Mouse (Mus musculus) MEL (cell line): ENCODE measurements around the gene Ccdc32. TPM values are rescaled to one million over a fixed set of nuclear protein-coding genes. Genes with fewer than 3 reads are reported as not detected.
A peak's percentile ranks its signal among the peaks of the same experiment; 100 is the strongest.

ENCODE experiments used
- DNase-seq: peaks from one replicate; pipeline ENCODE4 v3.0.0; 2011; ENCODE audit warnings: low read depth, low spot score
- H3K27ac ChIP-seq: 2 replicates; pipeline ENCODE4 v1.5.1; 2012; ENCODE audit warnings: low read depth, mild to moderate bottlenecking, control low read depth, low read length, moderate library complexity; ENCODE audit not compliant: control insufficient read depth
- H3K27me3 ChIP-seq, 2 experiments: fragments of 150-350 bp in 1 of 2; sonication (generic) in 1 of 2; 2 replicates each; pipeline ENCODE4 v1.6.1; 2012; ENCODE audit warnings: low read length in 2 of 2, mild to moderate bottlenecking in 2 of 2, improper control_type of control experiment in 1 of 2, moderate library complexity in 1 of 2; ENCODE audit not compliant: insufficient read depth in 2 of 2, control insufficient read depth in 1 of 2
- H3K36me3 ChIP-seq, 2 experiments: 2 replicates each; pipeline ENCODE4 v1.6.1; 2012 to 2014; ENCODE audit warnings: low read length in 2 of 2, improper control_type of control experiment in 1 of 2, inconsistent platforms in 1 of 2, mild to moderate bottlenecking in 1 of 2; ENCODE audit not compliant: insufficient read depth in 2 of 2, control insufficient read depth in 1 of 2
- H3K4me1 ChIP-seq, 2 experiments: fragments of 150-350 bp in 1 of 2; sonication (generic) in 1 of 2; 2 replicates each; pipeline ENCODE4 v1.6.1; 2012; ENCODE audit warnings: low read length in 2 of 2, improper control_type of control experiment in 1 of 2, mild to moderate bottlenecking in 1 of 2; ENCODE audit not compliant: insufficient read depth in 2 of 2, control insufficient read depth in 1 of 2
- H3K4me3 ChIP-seq, 2 experiments: fragments of 150-350 bp in 1 of 2; sonication (generic) in 1 of 2; 2 replicates each; pipeline ENCODE4 v1.5.1; 2012; ENCODE audit warnings: low read depth in 2 of 2, low read length in 2 of 2, mild to moderate bottlenecking in 2 of 2, moderate library complexity in 2 of 2, control low read depth in 1 of 2, improper control_type of control experiment in 1 of 2; ENCODE audit not compliant: control insufficient read depth in 1 of 2, insufficient read depth in 1 of 2
- H3K79me2 ChIP-seq: 2 replicates; pipeline ENCODE4 v1.6.1; 2012; ENCODE audit warnings: mild to moderate bottlenecking, low read length, moderate library complexity; ENCODE audit not compliant: control insufficient read depth, poor library complexity, insufficient read depth
- H3K9ac ChIP-seq: 2 replicates; pipeline ENCODE4 v1.6.1; 2012; ENCODE audit warnings: low read depth, mild to moderate bottlenecking, control low read depth, low read length, moderate library complexity; ENCODE audit not compliant: control insufficient read depth, poor library complexity, severe bottlenecking
- H3K9me3 ChIP-seq: fragments of 150-350 bp; sonication (generic); replicated peaks from 2 replicates; pipeline ENCODE4 v1.6.1; 2012; ENCODE audit warnings: mild to moderate bottlenecking, low read length, improper control_type of control experiment, moderate library complexity; ENCODE audit not compliant: insufficient read depth
- CHD1 ChIP-seq: IDR thresholded peaks from 2 replicates; pipeline ENCODE4 v1.6.1; 2012; ENCODE audit warnings: low read depth, mild to moderate bottlenecking, inconsistent platforms, low read length, improper control_type of control experiment
- CHD2 ChIP-seq: IDR thresholded peaks from 2 replicates; pipeline ENCODE4 v1.6.1; 2011; ENCODE audit warnings: low read length, improper control_type of control experiment
- CTCF ChIP-seq, 3 experiments: IDR thresholded peaks in 2 of 3; conservative IDR thresholded peaks in 1 of 3; 2 replicates each; pipeline ENCODE4 v1.5.1; 2011 to 2012; ENCODE audit warnings: low read length in 3 of 3, low read depth in 2 of 3, mild to moderate bottlenecking in 2 of 3, improper control_type of control experiment in 1 of 3, inconsistent platforms in 1 of 3, mixed read lengths in 1 of 3, moderate library complexity in 1 of 3; ENCODE audit not compliant: control insufficient read depth in 1 of 3, insufficient read depth in 1 of 3, poor library complexity in 1 of 3, severe bottlenecking in 1 of 3
- E2F4 ChIP-seq: IDR thresholded peaks from 2 replicates; pipeline ENCODE4 v1.6.1; 2011; ENCODE audit warnings: low read depth, low read length, improper control_type of control experiment, borderline replicate concordance
- ELF1 ChIP-seq: IDR thresholded peaks from 2 replicates; pipeline ENCODE4 v1.6.1; 2014; ENCODE audit warnings: low read depth, mild to moderate bottlenecking, inconsistent platforms, low read length, improper control_type of control experiment, moderate library complexity
- EP300 ChIP-seq, 2 experiments: IDR thresholded peaks; 2 replicates each; pipeline ENCODE4 v1.6.1; 2011; ENCODE audit warnings: improper control_type of control experiment in 2 of 2, low read length in 2 of 2, low read depth in 1 of 2, mild to moderate bottlenecking in 1 of 2
- ETS1 ChIP-seq: IDR thresholded peaks from 2 replicates; pipeline ENCODE4 v1.6.1; 2012; ENCODE audit warnings: low read depth, mild to moderate bottlenecking, inconsistent platforms, low read length, improper control_type of control experiment, moderate library complexity
- GABPA ChIP-seq: IDR thresholded peaks from 2 replicates; pipeline ENCODE4 v1.6.1; 2012; ENCODE audit warnings: low read depth, mild to moderate bottlenecking, inconsistent platforms, low read length, improper control_type of control experiment, moderate library complexity
- GATA1 ChIP-seq: IDR thresholded peaks from 2 replicates; pipeline ENCODE4 v1.6.1; 2011; ENCODE audit warnings: low read depth, low read length, improper control_type of control experiment
- HCFC1 ChIP-seq: IDR thresholded peaks from 2 replicates; pipeline ENCODE4 v1.6.1; 2012; ENCODE audit warnings: low read depth, mild to moderate bottlenecking, inconsistent platforms, low read length, improper control_type of control experiment, moderate library complexity
- JUND ChIP-seq: IDR thresholded peaks from 2 replicates; pipeline ENCODE4 v1.6.1; 2011; ENCODE audit warnings: low read depth, mild to moderate bottlenecking, improper control_type of control experiment, low read length
- MAFK ChIP-seq: IDR thresholded peaks from 2 replicates; pipeline ENCODE4 v1.6.1; 2011; ENCODE audit warnings: low read depth, mild to moderate bottlenecking, low read length, improper control_type of control experiment, borderline replicate concordance
- MAX ChIP-seq: IDR thresholded peaks from 2 replicates; pipeline ENCODE4 v1.6.1; 2011; ENCODE audit warnings: low read length, improper control_type of control experiment
- MAZ ChIP-seq: IDR thresholded peaks from 2 replicates; pipeline ENCODE4 v1.6.1; 2012; ENCODE audit warnings: low read depth, mild to moderate bottlenecking, inconsistent platforms, low read length, improper control_type of control experiment
- MXI1 ChIP-seq: IDR thresholded peaks from 2 replicates; pipeline ENCODE4 v1.6.1; 2011; ENCODE audit warnings: mild to moderate bottlenecking, low read depth, low read length, improper control_type of control experiment
- MYB ChIP-seq: IDR thresholded peaks from 2 replicates; pipeline ENCODE4 v1.6.1; 2011; ENCODE audit warnings: mild to moderate bottlenecking, low read depth, low read length, improper control_type of control experiment
- MYC ChIP-seq: IDR thresholded peaks from 2 replicates; pipeline ENCODE4 v1.6.1; 2011; ENCODE audit warnings: low read depth, mild to moderate bottlenecking, low read length, improper control_type of control experiment, moderate library complexity
- POLR2A ChIP-seq, 2 experiments: IDR thresholded peaks; 2 replicates each; pipeline ENCODE4 v1.6.1; 2011 to 2012; ENCODE audit warnings: low read length in 2 of 2, mild to moderate bottlenecking in 2 of 2, control low read depth in 1 of 2, improper control_type of control experiment in 1 of 2, low read depth in 1 of 2, moderate library complexity in 1 of 2; ENCODE audit not compliant: control insufficient read depth in 1 of 2, insufficient read depth in 1 of 2, poor library complexity in 1 of 2
- POLR2AphosphoS2 ChIP-seq: IDR thresholded peaks from 2 replicates; pipeline ENCODE4 v1.6.1; 2011; ENCODE audit warnings: low read length, improper control_type of control experiment
- POLR2AphosphoS5 ChIP-seq: IDR thresholded peaks from 2 replicates; pipeline ENCODE4 v1.6.1; 2012; ENCODE audit warnings: low read depth, borderline replicate concordance, mild to moderate bottlenecking, inconsistent platforms, low read length, moderate library complexity, mixed read lengths
- RAD21 ChIP-seq: IDR thresholded peaks from 2 replicates; pipeline ENCODE4 v1.6.1; 2011; ENCODE audit warnings: mild to moderate bottlenecking, low read depth, low read length, improper control_type of control experiment
- RCOR1 ChIP-seq: IDR thresholded peaks from 2 replicates; pipeline ENCODE4 v1.6.1; 2012; ENCODE audit warnings: low read depth, mild to moderate bottlenecking, inconsistent platforms, low read length, improper control_type of control experiment
- SIN3A ChIP-seq: IDR thresholded peaks from 2 replicates; pipeline ENCODE4 v1.6.1; 2012; ENCODE audit warnings: low read length, improper control_type of control experiment, inconsistent platforms
- SMC3 ChIP-seq: IDR thresholded peaks from 2 replicates; pipeline ENCODE4 v1.6.1; 2011; ENCODE audit warnings: low read depth, low read length, improper control_type of control experiment
- TBP ChIP-seq: IDR thresholded peaks from 2 replicates; pipeline ENCODE4 v1.8.0; 2011; ENCODE audit warnings: low read depth, low read length, improper control_type of control experiment
- UBTF ChIP-seq: IDR thresholded peaks from 2 replicates; pipeline ENCODE4 v1.6.1; 2012; ENCODE audit warnings: low read depth, mild to moderate bottlenecking, inconsistent platforms, low read length, improper control_type of control experiment, moderate library complexity, borderline replicate concordance; ENCODE audit not compliant: insufficient read depth
- USF1 ChIP-seq: IDR thresholded peaks from 2 replicates; pipeline ENCODE4 v1.6.1; 2014; ENCODE audit warnings: low read depth, mild to moderate bottlenecking, inconsistent platforms, low read length, improper control_type of control experiment, moderate library complexity
- ZC3H11A ChIP-seq: IDR thresholded peaks from 2 replicates; pipeline ENCODE4 v1.6.1; 2012; ENCODE audit warnings: low read depth, mild to moderate bottlenecking, inconsistent platforms, low read length, improper control_type of control experiment
- ZNF384 ChIP-seq: IDR thresholded peaks from 2 replicates; pipeline ENCODE4 v1.6.1; 2012; ENCODE audit warnings: low read depth, mild to moderate bottlenecking, inconsistent platforms, low read length, improper control_type of control experiment
- polyA plus RNA-seq, 2 experiments: library from polyadenylated mRNA; stranded (reverse) in 1 of 2; unstranded in 1 of 2; fragments of >175 nt in 1 of 2; fragments of >200 nt in 1 of 2; gene quantifications; 2 replicates each; pipeline versions ENCODE4 v1.2.1 to v1.2.4; 2012; ENCODE audit warnings: low replicate concordance in 2 of 2, low read depth in 1 of 2; ENCODE audit not compliant: insufficient read length in 2 of 2, insufficient read depth in 1 of 2, missing spikeins in 1 of 2
- total RNA-seq: library from RNA; depleted of rRNA; stranded (reverse); fragments of 300-350 nt; gene quantifications from 2 replicates; pipeline ENCODE4 v1.2.3, GENCODE M21; 2012

Gene Ccdc32
- total and polyA plus RNA-seq, 3 experiments, result 15.0 to 18.7 TPM; not detected in 1

GRCm38 (mm10) chr2:118978064-118978463 lies 51.1 kb downstream of the Ccdc32 start:
- Histone ChIP-seq H3K9me3 (no peaks in the 10 kb centered on the region), H3K9ac (no peak overlapping the region), H3K27ac (no peak overlapping the region), H3K79me2 (peaks cover 2% of the 10 kb centered on the region; the same call in 1 of the 2 replicates), H3K4me3 (no peak overlapping the region), H3K27me3 (no peaks in the 10 kb centered on the region), H3K4me1 (peaks cover 4 to 16% of the 10 kb centered on the region in 2 experiments), H3K36me3 (peaks cover 0 to 3% of the 10 kb centered on the region in 2 experiments; a peak in 1 of 4 replicates)
- peak; percentile 77 for DNase-seq
- no peak for TF ChIP-seq MXI1
- peak; percentile 44; the same call in 1 of the 2 replicates for TF ChIP-seq MAX
- no peak for TF ChIP-seq GABPA
- TF ChIP-seq CTCF (IDR thresholded peaks at IDR 0.05 in 2 of 3, conservative IDR thresholded peaks at IDR 0.05 in 1 of 3; ENCODE audit: control insufficient read depth in 1 of 3, insufficient read depth in 1 of 3, low read depth in 2 of 3, low read length in 3 of 3, poor library complexity in 1 of 3, severe bottlenecking in 1 of 3), result peak; percentile 38 to 61 (median 51)
- TF ChIP-seq ELF1, result no peak
- no peak for TF ChIP-seq POLR2AphosphoS5
- no peak for TF ChIP-seq POLR2A (IDR thresholded peaks at IDR 0.05; ENCODE audit: control insufficient read depth in 1 of 2, insufficient read depth in 1 of 2, low read depth in 1 of 2, low read length in 2 of 2, poor library complexity in 1 of 2)
- peak; percentile 63 for TF ChIP-seq RAD21
- peak; percentile 29; the same call in 1 of the 2 replicates for TF ChIP-seq ZC3H11A
- peak; percentile 43 for TF ChIP-seq SMC3
- no peak for TF ChIP-seq MYC
- no peak for TF ChIP-seq CHD2
- 0 out of 2 replicates have a peak, but pooled peaks have one; percentile 24 for TF ChIP-seq SIN3A
- TF ChIP-seq HCFC1, result no peak
- no peak for TF ChIP-seq ETS1
- no peak for TF ChIP-seq MAZ
- TF ChIP-seq POLR2AphosphoS2, result no peak
- no peak for TF ChIP-seq E2F4
- 0 out of 2 replicates have a peak, but pooled peaks have one; percentile 26 for TF ChIP-seq USF1

- H3K9ac ChIP-seq, result peak overlapping the region; percentile 92
- peaks cover 0 to 7% of the 10 kb centered on the region in 2 experiments; a peak in 2 of 4 replicates for H3K36me3 ChIP-seq
- H3K4me3 ChIP-seq, result peak overlapping the region; percentile 75 to 78
- DNase-seq, result no peak
- peaks cover 2% of the 10 kb centered on the region; the same call in 1 of the 2 replicates for H3K79me2 ChIP-seq
- no peaks in the 10 kb centered on the region for H3K27me3 ChIP-seq
- H3K4me1 ChIP-seq, result peaks cover 4 to 16% of the 10 kb centered on the region in 2 experiments
- H3K27ac ChIP-seq, result peak overlapping the region; percentile 58
- H3K9me3 ChIP-seq, result no peaks in the 10 kb centered on the region
- no peak for TF ChIP-seq UBTF
- TF ChIP-seq ZNF384, result no peak
- no peak for TF ChIP-seq SMC3
- TF ChIP-seq TBP, result no peak
- TF ChIP-seq RCOR1, result no peak
- no peak for TF ChIP-seq JUND
- no peak for TF ChIP-seq POLR2AphosphoS5
- no peak for TF ChIP-seq MAFK
- TF ChIP-seq CHD1, result no peak
- no peak for TF ChIP-seq CHD2
- TF ChIP-seq HCFC1, result no peak
- no peak for TF ChIP-seq SIN3A
- no peak for TF ChIP-seq MYB
- no peak for TF ChIP-seq CTCF (IDR thresholded peaks at IDR 0.05 in 2 of 3, conservative IDR thresholded peaks at IDR 0.05 in 1 of 3; ENCODE audit: control insufficient read depth in 1 of 3, insufficient read depth in 1 of 3, low read depth in 2 of 3, low read length in 3 of 3, poor library complexity in 1 of 3, severe bottlenecking in 1 of 3)
- no peak for TF ChIP-seq E2F4
- no peak for TF ChIP-seq EP300 (IDR thresholded peaks at IDR 0.05; ENCODE audit: low read depth in 1 of 2, low read length in 2 of 2)
- no peak for TF ChIP-seq GATA1
- no peak for TF ChIP-seq MYC
Observed at GRCm38 (mm10) chr2:118976941-118977340, 52.3 kb downstream of the Ccdc32 start.
